Mouse (Mus musculus) lung, adult 18-20 months (tissue): ENCODE results near the gene Cckbr.
"Not testable (repeated sequence)": the region's sequence is repeated elsewhere in the genome, so short reads cannot be mapped to it uniquely, and the experiment has no call there.

ENCODE experiments used
- DNase-seq, 2 experiments: peaks; one replicate each; pipeline ENCODE4 v3.0.0; 2022; ENCODE audit warnings: mixed read lengths in 2 of 2

Cckbr gene

DNA sequence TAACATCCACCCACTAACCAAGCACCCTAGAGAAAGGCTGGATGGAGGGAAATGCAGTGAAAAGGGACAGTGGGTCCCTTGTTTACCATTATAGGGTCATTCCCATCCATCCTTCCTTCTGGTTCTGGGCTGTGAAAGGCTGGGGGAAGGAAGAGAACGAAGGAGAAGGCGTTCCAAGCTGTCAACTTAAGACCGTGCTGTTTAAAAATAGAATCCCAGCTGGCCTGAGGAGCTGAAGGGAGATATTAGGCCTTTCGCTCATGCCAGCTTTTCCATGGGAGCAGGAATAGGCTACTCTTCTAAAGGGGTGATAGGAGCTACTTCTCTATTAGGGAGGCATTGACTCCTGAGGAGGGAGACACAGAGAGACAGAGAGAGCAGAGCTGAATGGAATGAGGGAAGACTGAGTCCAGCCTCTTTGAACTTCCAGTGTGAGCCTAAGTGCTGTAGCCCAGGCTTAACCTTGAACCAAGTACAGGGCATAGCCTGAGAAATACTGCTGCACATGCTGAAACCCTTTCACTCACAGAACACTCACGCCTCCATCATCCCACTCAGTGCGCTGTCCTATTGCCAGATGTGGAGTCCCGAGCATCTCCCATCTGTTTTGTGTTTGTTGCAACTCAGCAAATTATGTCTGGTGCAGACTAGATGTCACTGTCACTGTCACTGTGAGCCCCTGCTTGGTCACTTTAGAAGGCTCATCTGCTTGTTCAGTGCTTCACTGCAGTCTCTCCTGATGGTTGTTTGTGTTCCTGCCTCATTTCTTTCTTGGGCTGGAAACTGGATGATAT is 12.6 kb downstream of the Cckbr start:
- DNase-seq: no peak

- no peak for DNase-seq
Observed at GRCm38 (mm10) chr7:105441426-105441825, 15.9 kb downstream of the Cckbr start.

- no peak for DNase-seq
Observed at GRCm38 (mm10) chr7:105445076-105445475, 19.5 kb downstream of the Cckbr start.

DNA sequence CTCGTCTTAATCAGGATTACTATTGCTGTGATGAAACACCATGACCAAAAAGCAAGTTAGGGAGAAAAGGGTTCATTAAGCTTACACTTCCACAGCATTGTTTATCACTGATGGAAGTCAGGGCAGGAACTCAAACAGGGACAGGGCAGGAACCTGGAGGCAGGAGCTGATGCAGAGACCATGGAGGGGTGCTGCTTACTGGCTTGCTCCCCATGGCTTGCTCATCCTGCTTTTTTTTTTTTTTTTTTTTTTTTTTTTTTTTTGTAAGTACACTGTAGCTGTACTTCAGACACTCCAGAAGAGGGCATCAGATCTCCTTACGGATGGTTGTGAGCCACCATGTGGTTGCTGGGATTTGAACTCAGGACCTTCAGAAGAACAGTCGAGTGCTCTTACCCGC is 27.8 kb downstream of the Cckbr start:
- not testable (repeated sequence) for DNase-seq

DNA sequence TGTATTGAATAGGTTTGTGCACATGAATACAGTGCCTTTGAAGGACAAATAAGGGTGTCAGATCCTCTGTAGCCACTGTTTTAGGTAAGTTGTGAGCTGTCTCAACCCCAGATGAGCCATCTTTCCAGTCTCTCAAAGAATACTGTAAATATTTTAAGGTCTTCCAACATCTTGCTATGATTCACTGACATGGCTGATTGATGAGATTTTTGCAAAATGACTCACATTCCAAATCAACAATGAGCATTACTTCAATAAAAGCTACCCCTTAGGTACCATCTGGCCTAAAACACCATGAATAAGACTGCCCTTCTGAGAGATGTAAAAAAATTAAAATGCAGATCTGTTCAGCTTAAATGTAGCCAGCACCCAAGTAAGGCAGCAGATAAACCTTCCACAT is 33.0 kb downstream of the Cckbr start:
- no peak for DNase-seq

- not testable (repeated sequence) for DNase-seq
Observed at GRCm38 (mm10) chr7:105465505-105465904, 40.0 kb downstream of the Cckbr start.

- DNase-seq: no peak
Observed at GRCm38 (mm10) chr7:105472607-105473006, 47.1 kb downstream of the Cckbr start.

DNA sequence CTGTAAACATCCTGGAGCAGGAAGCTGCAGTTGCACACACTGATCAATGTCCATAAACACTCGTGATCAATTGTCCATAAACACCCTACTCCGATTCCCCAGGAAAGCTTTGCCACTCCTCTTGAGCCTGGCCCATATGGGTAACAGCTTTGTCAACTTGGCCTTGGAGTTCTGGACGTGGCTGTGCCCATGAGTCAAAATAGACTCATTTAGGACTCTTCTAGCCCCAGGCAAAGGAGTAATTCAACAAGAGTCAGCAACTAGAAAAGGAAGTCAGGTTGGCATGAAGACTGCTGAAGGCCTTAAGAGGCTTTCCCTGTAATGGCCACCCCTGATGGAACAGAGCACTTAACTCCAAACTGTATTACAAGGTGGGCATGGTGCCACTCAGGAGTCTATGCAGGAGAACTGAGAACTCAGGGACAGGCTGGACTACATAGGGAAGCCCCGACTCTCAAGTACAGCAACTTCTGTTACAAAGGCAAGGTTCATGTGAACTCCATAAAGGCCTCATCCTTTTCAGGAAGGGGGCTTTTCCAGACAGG is 49.3 kb downstream of the Cckbr start:
- DNase-seq: no peak

DNA sequence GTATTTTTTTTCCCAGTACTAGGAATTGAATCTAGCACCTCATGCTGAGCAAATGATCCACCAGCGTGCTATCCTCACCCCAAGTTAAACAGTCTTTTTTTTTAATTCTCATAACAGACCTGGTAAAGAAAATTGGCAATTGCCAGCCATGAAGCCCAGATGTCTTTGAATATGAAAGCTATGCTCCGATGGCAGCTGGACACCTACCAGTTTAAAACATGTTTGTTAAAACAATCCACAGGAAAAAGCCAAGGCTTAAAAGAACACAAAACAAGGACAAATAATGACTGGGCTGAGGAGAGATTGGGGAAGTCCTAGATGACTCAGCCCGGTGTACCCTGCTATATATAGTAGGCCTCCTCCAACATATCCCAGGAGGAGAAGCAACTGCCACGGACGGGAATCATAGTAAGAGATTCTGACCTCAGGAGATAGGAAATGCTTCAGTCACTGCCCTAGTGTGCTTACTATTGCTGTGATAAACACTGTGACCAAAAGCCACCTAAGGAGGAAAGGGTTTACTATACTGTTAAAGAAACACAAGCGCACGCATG is 49.9 kb downstream of the Cckbr start:
- no peak for DNase-seq

GRCm38 (mm10) chr7:105476683-105477432 is 51.3 kb downstream of the Cckbr start:
- no peak for DNase-seq

- no peak for DNase-seq
Observed at GRCm38 (mm10) chr7:105477433-105477700, 51.8 kb downstream of the Cckbr start.

GRCm38 (mm10) chr7:105477841-105478240 is 52.3 kb downstream of the Cckbr start:
- peak; percentile 37 to 44 for DNase-seq

DNA sequence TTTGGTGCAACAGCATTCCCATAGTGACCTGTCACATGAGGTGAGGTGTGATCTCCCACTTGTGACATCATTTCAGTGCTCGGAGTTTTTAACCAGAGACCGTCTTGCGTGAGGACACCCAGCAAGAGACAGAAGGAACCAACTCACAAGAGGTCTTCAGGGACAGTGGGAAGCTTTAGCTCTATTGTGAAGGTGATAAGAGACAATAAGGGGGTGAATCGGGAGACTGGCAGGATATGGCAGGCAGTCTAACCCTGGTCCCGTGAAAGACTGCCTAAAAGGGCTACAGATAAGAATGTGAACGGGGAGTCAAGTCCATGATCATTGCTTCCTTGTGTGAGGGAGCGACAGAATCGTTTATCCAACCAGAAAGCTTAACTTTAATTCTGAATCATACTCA is 52.8 kb downstream of the Cckbr start:
- DNase-seq: no peak

DNA sequence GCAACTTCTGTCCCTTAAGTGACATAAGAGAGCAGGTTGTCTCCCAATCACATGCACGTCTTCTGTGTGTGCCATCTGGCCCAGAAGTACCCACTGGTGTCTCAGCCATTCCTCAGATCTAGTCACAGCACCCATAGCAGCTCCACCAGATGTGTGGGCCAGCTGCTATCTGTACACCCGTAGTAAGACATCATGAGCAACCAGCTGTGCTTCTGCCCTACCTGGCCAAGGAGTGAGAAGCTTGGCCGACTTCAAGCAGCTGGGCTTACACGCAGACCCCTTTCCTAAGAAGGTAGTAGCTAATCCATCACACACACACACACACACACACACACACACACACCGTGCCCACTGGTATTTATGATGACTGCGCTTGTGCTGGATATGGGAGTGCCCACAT is 53.7 kb downstream of the Cckbr start:
- no peak for DNase-seq

DNA sequence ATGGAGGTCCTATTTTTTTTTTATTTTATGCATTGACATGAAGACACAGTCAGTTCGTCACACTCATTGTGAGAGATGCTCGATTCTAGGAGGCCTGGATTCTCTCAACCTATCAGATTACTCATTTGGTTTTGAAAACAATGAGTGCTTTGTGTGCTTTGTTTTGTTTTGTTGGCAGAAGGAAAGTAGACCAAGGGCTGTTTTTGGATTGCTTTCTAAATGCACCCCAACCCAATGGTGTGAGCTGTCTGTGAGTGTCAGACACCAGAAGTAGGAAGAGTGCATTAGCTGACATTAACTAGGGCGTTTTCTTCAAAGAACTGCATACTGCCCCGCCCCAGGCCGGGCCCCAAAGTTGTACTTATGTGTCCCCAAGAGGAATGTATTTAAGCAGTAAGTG is 54.5 kb downstream of the Cckbr start:
- no peak for DNase-seq

DNA sequence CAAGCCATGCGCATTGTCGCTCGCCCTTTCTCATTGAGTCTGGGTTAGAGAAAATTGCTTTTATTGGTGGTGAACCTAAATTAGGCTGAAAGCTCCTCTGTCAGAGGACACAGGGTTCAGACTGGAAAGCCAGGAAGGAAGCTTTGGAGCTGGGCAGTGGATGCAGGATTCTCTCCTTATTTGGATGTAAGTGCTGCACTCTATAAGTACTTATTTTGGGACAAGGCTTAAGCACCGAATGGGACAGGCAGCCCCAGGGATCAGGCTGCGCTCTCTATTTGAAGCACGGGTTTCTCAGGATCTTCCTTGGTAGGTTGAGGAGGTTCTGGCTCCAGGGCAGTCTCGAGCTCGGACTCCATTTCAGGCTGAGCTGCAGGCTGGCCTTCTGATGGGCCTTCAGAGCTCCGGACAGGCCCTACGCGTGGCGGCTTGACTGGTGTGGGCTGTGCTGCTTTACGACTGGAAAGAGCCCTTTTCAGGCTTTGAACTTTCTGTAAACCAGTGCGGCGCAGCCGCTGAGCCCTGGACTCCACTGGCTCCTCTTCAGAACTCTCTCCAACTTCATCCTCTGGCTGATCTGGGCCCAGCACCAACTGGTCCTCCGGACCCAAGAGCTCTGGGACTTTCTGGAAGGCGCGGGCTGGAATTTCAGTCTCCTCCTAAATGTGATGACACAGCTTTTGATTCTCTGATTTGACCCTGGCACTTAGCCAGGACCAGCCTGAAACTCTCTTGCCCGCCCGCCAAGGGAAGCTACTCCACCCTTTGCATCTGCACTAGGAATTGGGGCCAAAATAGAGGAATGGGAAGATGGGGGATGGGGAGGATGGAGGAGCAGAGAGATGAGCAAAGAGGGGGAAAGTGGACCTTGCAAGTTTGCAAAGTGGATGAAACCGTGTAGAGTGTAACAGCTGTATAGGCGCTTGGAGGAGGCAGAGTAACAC is 55.3 kb downstream of the Cckbr start:
- peak; percentile 53 for DNase-seq

GRCm38 (mm10) chr7:105481505-105482411 is 56.2 kb downstream of the Cckbr start, which contains the start of gene Cavin3:
TSS of gene Cavin3 (minus strand) at chr7:105482300.
- peak; percentile 81 to 83 for DNase-seq

DNA sequence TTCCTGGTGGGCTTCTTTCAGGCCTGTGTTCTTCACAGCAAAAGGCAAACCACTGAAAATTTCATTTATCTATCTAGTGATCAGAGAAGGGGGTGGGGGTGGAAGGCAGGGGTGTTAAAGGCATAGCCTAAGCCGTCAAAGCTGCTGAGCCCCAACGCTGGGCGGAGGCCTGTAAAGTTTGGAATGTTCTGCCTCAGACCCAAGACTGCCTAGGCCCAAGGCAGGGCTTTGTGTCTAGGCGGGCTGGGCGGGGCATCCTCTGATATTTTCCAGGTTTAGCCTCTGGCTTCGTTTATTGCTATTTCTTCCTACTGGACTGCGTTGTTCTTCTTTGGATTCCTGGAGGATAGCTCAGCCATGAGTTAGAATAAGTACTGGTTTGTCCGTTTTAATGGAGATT is 56.9 kb downstream of the Cckbr start:
- peak; percentile 59 to 63 for DNase-seq

DNA sequence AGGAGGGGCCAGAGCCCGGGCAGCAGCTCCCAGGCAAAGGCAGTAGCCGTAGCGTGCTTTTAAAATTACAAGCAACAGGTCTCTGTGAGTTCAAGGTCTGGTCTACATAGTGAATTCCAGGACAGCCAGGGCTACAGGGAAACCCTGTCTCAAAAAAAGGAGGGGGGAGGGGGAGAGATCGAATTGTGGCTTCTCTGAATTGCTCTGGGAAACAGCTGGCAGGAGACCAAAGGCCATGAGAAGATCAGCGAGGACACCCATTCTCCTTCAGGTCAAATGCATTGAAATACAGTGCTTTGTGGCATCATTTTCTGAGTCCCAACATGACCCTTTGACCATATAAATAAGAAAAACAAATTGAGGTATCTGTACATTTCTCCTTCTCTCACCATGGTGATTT is 59.5 kb downstream of the Cckbr start:
- DNase-seq: no peak

DNA sequence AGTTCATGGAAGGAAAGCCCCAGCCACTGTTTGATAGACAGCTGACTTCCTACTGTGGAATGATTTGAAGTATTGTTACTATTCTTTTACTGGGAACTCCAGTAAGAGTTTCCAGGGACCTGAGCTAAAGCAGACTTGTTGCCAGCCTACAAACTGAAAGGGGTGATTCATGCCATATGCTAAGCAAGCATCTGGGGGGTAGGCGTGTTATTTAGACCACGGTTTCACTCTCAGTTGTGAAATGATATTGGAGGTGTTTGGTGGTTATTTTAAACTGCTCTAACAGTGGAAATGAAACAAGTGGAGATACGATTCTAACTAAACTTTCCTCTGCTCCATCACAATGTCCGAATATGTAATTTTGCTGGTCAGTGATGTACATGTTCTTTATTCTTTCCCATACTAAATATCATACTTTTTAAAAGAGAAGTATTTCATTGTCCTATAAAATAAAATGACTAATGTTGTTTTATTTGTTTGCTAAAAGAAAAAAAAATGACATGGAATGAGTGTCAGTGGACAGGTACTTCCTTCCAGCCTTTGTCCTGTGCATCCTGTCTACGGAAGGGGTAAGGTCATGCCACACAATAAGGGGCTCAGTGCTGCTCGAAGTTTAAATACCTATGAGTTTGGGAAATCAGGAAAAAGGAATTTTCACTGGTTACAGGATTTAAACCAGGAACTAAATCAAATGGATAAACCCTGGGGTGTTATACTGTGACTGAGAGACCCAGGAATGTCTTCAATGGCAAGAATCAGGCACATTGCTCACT is 61.8 kb downstream of the Cckbr start:
- no peak for DNase-seq

DNA sequence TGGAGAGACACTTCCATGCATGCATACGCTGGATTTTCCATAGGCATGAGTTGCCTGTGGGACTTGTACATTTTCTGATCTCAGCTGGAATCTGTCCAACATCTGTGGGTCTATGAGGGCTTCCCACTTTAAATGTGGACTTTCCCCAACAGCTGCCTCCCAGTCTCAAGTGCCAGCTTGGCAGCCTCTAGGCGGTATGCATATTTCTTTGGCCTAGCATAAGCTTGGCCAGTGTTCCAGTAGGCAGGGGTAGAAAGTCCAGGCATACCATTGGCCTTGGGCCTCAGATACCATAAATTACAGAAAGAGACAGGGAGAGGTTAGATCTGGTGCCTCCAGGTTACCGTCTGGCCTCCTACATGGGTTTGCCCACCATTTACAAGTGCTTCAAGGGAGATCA is 72.3 kb downstream of the Cckbr start:
- DNase-seq: no peak
